Mouse (Mus musculus) G1E (cell line): ENCODE data around the gene Pi4kb.
A peak's percentile ranks its signal among the peaks of the same experiment; 100 is the strongest.

Source experiments
- CTCF ChIP-seq: IDR thresholded peaks from 2 replicates; pipeline ENCODE4 v1.5.1; 2012; ENCODE audit warnings: low read depth, low read length, inconsistent platforms, mixed read lengths
- GATA1 ChIP-seq: IDR thresholded peaks from 2 replicates; pipeline ENCODE4 v1.6.1; 2012; ENCODE audit warnings: borderline replicate concordance, low read length, inconsistent platforms, mixed read lengths
- GATA2 ChIP-seq: IDR thresholded peaks from 2 replicates; pipeline ENCODE4 v1.6.1; 2012; ENCODE audit warnings: low read depth, low read length, inconsistent platforms, borderline replicate concordance
- TAL1 ChIP-seq: conservative IDR thresholded peaks from 2 replicates; pipeline ENCODE4 v1.6.1; 2012; ENCODE audit warnings: low read depth, low read length, inconsistent platforms, mixed read lengths

DNA sequence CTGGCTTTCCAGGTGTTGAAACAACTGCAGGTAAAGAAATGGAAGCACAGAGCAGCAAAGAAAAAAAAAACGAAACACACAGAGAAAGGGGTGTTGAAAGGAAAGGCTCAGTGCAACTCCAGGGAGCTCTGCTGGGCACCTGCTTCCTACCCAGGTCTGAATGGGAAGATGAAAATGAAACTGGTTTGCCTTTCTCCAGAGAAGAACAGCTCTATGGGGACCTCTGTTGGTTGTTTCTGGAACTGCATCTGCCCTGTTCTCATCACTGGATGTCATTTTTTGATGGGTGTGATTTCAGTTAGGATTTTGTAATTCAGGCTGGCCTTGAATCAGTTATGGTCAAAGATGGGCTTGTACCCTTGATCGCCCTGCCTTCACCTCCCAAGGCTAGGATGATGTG, 22.4 kb downstream of the Pi4kb start:
- peak; percentile 100 for TF ChIP-seq CTCF
- TF ChIP-seq GATA1 = no peak
- TF ChIP-seq GATA2 = no peak
- TF ChIP-seq TAL1 = no peak
